Mouse (Mus musculus) C2C12 (cell line): ENCODE data around the gene Fam92b.

Source experiments
- CEBPB ChIP-seq: IDR thresholded peaks from one replicate; pipeline ENCODE4 v1.6.1; 2011; ENCODE audit warnings: low read depth, mild to moderate bottlenecking, control low read depth, moderate library complexity
- CTCF ChIP-seq: IDR thresholded peaks from one replicate; pipeline ENCODE4 v1.5.1; 2011; ENCODE audit not compliant: control insufficient read depth, insufficient read depth, insufficient read length
- MAX ChIP-seq: IDR thresholded peaks from one replicate; pipeline ENCODE4 v1.6.1; 2011; ENCODE audit warnings: mild to moderate bottlenecking, control low read depth

DNA sequence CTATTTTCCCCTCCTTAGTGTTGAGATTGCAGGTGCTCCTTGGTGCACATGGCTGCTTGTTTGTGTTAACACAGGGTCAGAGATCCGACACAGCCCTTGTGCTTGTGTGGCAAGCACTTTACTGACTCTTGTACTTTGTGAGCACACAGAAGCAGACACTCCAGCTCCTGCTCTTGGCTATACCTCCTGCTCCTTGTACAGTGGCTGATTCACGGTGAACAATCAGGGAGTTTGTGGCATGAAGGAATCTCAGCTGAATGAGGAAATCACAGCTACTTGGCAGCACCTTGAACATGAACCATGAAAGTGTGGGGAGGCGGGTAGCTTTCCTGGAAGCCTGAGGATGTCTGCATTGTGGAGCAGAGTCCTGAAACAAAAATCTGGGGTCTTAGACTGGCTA, 36.5 kb downstream of the Fam92b start:
- TF ChIP-seq MAX: no peak
- no peak for TF ChIP-seq CTCF
- no peak for TF ChIP-seq CEBPB
